Mouse (Mus musculus): ENCODE results near the gene Rab11fip3. TPM values are rescaled to one million over a fixed set of nuclear protein-coding genes. Genes with fewer than 3 reads are reported as not detected.

Rab11fip3 gene
- total RNA-seq, 2 experiments from 2014 or later, result 97.3 to 104 TPM

- DNase-seq (ENCODE audit: extremely low spot score in 1 of 2, low spot score in 1 of 2), result no peak
Observed at GRCm38 (mm10) chr17:25959630-25960467, 109.5 kb downstream of the Rab11fip3 start.

DNA sequence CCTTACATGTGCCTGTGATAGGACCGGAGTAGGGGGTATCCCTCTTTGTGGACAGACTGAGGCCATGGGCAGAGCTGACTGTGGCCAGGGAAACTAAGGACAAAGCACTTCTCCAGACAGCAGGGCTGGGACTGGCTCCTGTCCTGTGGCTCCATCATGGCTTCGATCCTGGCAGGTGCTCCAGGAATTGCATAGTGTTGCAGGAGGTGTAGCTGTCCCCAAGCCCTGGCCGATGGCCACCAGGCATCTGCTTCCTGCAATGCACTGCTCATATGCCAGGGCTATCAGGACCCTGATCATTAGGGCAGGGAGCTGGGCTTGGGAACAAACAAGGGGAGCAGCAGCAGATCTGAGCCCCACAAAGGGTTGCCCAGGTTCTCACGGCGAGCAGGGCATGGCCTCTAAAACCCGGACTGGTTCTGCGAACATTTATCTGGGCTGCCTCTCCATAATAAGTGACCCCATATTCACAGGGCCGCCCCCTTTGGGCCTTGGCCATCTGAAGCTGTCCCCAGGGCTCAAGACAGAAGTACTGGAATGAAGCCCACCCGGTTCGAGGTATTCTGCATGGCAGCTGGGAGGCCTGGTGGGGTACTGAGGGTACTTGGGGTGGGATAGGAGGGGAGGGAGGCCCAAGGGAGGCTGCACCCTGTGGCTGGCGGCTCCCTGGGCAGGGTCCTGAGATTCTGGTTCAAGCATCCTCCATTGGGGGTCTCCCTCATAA lies 110.4 kb downstream of the Rab11fip3 start:
- DNase-seq (ENCODE audit: extremely low spot score in 1 of 2, low spot score in 1 of 2), result no peak

DNA sequence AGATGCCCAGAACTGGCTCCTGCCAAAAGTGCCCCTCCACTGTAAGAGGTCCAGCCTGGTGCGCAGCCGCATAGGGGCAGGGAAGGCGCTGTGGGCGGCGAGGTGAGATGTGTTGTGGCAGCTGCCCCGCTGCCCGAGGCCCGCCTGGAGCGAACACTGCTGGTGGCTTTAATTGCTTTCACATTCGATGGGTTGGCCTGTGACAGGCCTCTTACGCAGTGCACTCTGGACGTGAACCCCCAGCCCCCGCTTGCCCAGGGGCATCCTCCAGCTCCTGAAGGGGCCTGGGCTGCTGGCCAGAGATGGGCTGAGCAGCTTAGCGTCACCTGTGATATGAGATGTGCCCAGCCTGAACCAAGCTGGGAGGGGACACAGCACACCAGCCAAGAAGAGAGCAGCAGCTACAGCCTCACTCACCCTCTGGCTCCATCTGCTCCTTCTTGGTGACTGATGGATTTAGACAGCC lies 111.7 kb downstream of the Rab11fip3 start:
- DNase-seq (ENCODE audit: extremely low spot score in 1 of 2, low spot score in 1 of 2), result no peak

DNA sequence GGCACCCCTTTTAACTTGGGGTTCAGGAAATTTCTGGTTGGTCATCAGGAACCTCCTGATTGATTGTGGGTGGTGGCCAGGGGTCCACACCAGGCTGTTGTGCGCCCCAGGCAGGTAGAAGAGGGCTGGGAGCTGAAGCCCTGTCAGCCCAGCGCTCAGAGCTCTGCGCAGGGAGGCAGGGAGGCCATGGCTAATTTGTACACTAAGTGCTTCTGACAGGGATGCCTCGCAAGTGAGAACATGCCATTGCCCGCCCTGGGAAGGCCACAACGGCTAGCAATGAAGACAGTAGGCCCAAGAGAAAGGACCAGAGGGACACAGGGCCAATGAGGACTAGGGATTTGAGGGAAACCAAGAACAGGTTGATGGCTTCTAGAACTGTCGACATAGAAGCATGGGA lies 112.7 kb downstream of the Rab11fip3 start:
- DNase-seq (ENCODE audit: extremely low spot score in 1 of 2, low spot score in 1 of 2), result no peak

DNA sequence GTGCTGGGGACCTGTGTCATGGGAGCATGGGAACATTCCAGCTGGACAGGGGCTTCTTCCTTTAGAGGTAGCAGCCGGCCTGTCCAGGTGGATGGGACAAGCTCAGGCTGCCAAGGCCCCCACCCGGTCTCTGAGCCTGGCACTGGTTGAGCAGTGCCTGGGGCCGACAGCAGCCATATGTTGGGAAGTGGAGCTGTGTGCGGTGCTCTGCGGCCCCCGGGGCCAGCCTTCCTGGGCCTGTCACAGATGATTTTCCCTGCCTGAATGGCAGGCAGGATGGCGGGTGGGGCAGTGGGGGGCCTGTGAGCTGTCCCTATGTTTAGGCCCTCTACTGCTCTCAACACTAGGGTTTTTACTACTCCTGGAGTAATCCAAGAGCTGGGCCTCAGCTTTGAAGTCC lies 113.2 kb downstream of the Rab11fip3 start:
- DNase-seq (ENCODE audit: extremely low spot score in 1 of 2, low spot score in 1 of 2), result no peak

DNA sequence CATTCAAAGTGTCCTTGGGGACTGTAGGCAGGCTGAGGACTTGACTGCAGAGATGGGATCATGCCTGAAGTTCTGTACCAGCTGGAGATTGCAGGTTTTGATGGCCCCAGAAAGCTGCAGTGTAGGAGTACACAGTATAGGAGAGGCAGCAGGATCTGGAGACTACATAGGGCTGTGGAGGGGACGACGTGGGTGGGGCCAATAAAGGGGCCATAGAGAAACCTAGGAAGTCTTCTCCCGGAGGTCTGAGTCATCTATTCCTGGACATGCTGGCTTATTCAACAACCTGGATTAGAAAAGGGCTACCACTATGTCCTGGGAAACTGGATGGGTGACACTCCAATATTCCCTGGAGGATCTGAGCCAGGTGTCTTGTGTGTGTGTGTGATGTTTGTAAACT lies 113.6 kb downstream of the Rab11fip3 start:
- no peak for DNase-seq (ENCODE audit: extremely low spot score in 1 of 2, low spot score in 1 of 2)

DNA sequence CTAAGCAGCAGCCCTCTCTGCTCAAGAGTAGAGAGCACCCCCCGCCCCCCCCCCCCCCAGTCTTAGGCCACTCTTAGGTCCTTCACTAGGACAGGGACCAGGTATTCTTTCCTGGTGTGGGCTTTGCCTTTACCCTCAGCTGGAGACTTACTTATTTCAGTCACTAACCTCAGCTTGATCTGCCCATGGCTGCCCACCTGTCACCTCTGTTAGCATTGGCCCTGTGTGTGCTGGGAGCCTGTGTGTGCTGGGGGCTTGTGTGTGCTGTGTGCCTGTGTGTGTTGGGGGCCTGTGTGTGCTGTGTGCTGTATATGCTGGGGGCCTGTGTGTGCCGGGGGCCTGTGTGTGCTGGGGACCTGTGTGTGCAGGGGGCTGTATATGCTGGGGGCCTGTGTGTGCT lies 114.7 kb downstream of the Rab11fip3 start:
- no peak for DNase-seq (ENCODE audit: extremely low spot score in 1 of 2, low spot score in 1 of 2)

DNA sequence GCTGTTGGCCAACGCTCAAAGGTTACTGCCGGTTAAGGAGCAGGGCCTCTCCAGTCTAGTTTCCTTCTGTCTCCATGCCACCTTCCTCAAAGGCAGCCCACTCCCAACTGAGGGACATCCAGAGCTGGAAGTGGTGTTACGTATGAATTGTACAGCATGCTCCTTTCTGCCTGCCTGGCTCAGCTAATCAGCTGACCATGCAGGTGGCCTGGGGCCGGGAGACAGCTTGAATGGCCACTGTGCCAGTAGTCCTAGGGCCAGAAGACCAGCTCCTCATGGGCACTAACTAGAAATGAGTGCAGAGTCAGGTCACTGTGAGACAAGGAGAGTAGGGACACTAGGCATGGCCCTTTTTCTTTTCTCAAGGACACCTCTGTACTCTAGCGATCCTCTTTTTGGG lies 116.2 kb downstream of the Rab11fip3 start:
- DNase-seq (ENCODE audit: extremely low spot score in 1 of 2, low spot score in 1 of 2), result no peak

DNA sequence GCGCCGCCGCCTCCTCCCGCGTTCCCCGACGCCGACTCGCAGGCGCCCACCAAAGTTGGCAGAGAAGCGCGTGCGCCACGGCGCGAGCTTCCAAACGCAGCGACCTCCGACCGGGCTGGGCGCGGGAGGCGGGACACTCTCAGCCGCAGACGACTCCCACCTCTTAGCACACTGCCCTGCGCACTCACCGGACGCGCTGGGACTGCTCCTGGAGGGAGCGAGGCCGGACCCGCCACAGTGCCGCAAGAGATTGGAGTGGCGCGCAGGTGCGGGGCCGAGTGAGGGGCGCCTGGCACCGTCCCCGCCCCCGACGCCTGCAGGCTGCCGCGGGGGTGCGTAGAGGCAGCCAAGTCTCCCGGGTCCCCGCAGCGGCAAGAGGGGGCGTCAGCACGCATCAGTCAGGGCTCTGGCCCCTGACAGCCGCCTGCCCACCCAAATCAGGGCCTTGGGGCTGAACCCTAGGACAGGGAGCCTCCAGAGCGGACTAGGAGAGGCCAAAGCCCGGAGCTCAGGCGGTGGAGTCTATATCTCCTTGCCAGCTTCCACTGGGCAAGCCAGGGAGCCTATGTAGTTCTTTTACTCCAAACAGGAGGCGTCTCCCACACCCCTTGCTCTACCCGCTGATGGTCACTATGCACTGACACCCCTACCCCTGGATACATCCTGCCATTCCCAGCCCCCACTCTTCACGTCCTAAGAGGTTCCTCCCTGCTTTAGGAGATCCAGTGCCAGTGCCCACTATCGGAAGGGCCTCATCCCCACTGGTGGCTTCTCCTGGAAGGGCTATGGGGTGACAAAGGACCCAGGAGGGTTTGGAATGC lies 117.3 kb downstream of the Rab11fip3 start, which contains the start of gene A930017K11Rik:
A930017K11Rik (minus strand) TSS at position 763 of the 821 bp plus-strand sequence.
- DNase-seq (ENCODE audit: extremely low spot score in 1 of 2, low spot score in 1 of 2), result no peak

GRCm38 (mm10) chr17:25951225-25951802 lies 118.0 kb downstream of the Rab11fip3 start:
- DNase-seq (ENCODE audit: extremely low spot score in 1 of 2, low spot score in 1 of 2), result no peak

DNA sequence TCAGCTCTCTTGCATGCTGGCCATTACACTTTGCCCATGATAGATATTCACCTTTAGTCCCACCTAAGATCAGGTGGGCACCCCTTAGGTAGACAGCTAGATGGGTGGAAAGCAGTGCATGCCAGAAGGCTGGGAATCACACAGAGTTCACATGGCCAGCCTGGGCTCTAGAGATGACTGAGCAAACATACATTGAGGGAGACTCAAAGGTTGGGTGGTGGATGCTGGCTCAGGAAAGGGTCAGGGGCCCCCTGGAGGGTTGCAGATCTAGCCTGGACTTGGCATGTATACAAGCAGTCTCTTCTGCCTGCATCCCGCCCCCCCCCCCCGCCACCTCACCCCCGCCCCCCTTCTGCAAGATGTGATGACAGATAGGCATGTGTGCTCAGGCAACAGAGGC lies 118.6 kb downstream of the Rab11fip3 start:
- DNase-seq (ENCODE audit: extremely low spot score in 1 of 2, low spot score in 1 of 2), result no peak

GRCm38 (mm10) chr17:25949981-25950380 lies 119.4 kb downstream of the Rab11fip3 start:
- DNase-seq (ENCODE audit: extremely low spot score in 1 of 2, low spot score in 1 of 2), result no peak

DNA sequence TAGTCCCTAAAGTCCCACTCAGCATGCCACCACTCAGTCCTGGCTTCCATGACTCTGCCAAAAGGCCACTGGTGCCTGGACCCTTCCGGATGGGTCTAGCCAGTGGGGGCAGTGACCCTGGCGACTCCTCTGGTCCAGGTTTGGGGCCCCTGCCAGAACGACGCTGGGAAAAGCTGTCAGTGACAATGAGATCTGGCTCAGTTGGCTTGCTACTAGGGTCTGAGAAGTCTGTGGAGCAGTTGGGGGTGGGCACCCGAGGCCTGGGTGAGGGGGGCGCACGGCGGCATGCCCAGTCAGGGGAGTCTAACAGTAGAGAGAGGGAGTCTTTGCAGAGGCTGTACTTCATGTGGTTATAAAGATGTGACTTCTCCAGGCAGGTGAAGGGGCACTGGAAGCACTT lies 121.3 kb downstream of the Rab11fip3 start:
- no peak for DNase-seq (ENCODE audit: extremely low spot score in 1 of 2, low spot score in 1 of 2)

DNA sequence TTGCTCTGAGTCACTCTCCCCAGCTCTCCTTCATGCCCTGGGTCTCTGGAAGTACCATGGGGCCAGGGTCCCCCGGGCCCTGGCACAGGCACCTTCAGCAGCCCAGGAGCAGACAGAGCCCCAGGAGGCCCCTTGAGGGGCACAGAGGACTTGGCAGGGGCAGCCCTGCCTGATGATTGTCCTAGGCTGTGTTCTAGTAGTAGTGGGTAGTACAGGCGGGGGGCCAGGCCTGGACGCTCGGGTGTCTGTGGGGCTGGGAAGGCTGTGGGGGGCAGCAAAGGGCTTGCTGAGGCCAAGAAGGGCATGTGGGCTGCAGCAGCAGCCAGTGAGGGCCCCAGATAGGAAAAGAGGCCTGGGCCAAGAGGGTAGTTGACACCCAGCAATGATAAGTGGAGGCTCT lies 121.8 kb downstream of the Rab11fip3 start:
- DNase-seq (ENCODE audit: extremely low spot score in 1 of 2, low spot score in 1 of 2), result no peak

GRCm38 (mm10) chr17:25946891-25947290 lies 122.5 kb downstream of the Rab11fip3 start:
- no peak for DNase-seq (ENCODE audit: extremely low spot score in 1 of 2, low spot score in 1 of 2)

DNA sequence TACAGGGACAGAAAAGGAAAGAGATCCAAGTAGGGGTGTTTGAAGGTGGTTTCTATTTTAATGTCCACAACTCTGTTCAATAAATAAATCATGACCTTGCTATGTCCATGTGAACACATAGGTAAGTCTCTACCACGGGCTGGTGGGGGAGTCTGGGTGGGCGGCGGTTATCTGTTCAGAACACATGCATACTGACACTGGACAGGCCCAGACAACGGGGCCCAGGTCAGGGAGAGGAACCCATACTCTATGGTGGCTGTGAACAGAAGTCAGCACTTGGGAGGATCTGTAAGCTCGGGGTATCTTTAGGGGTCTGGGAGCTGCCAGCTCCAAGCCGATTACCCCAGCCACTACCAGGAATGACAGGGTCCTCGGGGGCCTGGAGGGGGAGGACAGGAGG lies 123.0 kb downstream of the Rab11fip3 start:
- no peak for DNase-seq (ENCODE audit: extremely low spot score in 1 of 2, low spot score in 1 of 2)

DNA sequence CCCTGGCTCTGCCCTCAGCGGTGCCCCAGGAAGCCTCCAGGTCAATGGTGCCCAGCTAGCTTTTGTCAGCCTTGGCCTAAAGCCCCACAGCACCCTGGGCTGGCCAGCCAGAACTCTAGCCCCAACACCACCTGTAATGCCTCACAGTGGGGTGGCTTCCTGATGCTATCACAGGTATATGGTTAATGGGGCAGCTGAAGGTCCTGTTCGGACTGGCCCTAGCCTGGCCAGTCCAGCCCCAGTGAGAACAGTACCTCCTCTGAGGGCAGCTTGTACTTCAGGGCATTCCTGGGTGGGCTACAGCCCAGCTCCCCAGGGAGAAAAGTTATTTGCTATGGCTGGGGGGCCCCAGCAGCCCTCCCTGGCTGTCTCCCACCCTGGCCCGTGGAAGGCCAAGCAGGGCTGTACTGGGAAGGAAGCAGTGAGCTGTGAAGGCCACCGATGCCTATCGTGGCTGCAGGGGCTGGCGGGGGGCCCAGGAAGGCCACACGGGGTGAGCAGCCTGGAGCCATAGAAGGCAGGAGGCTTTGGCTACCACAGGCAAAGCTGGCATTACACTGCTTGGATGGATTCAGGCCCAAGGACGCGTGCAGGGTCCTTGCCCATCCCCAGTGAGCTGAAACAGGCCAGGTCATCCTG lies 123.7 kb downstream of the Rab11fip3 start:
- no peak for DNase-seq (ENCODE audit: extremely low spot score in 1 of 2, low spot score in 1 of 2)

- no peak for DNase-seq (ENCODE audit: extremely low spot score in 1 of 2, low spot score in 1 of 2)
Observed at GRCm38 (mm10) chr17:25944366-25945163, 124.8 kb downstream of the Rab11fip3 start, which contains the start of the genes Pigq and Nhlrc4. Pigq (minus strand) TSS chr17:25944936. Nhlrc4 (minus strand) TSS chr17:25944961.

- DNase-seq (ENCODE audit: extremely low spot score in 1 of 2, low spot score in 1 of 2), result no peak
Observed at GRCm38 (mm10) chr17:25943769-25944168, 125.6 kb downstream of the Rab11fip3 start.
